Mouse (Mus musculus) urinary bladder, postnatal 25 days (tissue): ENCODE measurements around the gene Rnf220.

ENCODE experiments used
- DNase-seq: peaks from one replicate; pipeline ENCODE4 v3.0.0; 2022; ENCODE audit warnings: low spot score

Rnf220 gene

DNA sequence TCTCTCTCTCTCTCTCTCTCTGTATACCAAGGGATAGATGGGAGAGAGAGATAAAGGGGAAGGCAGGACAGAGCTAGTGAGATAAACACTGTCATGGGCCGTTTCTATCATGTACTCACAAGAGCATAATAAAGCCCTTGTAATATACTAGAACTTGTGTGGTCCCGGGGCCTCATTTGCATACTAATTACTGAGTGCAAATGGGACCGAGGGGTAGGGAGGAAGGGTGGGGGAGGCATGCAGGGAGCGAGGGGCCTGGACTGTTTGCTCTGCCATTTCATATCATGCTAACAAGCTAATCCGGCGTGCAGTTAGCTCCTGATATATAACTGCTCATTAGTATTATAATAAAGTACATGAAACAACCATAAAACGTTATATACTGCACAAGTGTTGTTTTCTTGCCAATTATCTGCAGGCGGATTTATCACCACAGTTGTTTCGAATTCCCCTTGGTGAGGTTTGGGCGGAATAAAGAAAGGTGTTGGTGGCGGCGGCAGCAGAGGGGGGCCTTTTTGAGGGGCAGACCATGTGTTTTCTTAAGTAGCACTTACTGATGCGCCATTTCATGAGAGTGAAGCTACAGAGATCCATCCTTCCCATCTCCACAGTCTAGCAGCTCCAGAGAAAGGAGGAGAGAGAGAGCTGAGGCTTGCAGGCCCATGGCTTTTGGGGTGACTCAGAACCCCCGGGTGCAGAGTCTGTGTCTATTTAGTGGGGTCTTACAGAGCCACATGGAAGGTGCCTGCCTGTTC lies 116.9 kb downstream of the Rnf220 start:
- no peak for DNase-seq

DNA sequence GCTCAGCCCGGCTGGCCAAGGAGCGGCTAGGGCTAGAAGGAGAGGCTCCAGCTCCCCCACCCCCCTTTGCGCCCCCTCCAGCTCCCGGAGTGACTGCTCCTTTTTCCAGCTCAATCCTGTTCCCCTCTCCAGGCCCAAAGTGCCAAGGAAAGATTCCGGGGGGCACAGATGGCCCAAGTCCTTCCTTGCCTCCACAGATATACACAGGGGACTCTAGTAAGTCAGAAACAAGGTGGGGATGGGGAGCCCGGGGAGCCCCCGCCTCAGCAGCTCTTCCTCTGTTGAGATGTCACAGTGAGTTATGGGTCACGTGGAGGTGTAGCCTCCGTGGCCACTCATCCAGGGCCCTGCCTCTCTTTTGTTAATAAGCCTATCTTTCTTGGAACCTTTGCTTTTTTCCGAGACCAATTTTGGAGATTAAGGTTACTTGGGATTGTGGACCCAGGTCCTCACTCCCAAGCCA lies 122.7 kb downstream of the Rnf220 start:
- DNase-seq = no peak

DNA sequence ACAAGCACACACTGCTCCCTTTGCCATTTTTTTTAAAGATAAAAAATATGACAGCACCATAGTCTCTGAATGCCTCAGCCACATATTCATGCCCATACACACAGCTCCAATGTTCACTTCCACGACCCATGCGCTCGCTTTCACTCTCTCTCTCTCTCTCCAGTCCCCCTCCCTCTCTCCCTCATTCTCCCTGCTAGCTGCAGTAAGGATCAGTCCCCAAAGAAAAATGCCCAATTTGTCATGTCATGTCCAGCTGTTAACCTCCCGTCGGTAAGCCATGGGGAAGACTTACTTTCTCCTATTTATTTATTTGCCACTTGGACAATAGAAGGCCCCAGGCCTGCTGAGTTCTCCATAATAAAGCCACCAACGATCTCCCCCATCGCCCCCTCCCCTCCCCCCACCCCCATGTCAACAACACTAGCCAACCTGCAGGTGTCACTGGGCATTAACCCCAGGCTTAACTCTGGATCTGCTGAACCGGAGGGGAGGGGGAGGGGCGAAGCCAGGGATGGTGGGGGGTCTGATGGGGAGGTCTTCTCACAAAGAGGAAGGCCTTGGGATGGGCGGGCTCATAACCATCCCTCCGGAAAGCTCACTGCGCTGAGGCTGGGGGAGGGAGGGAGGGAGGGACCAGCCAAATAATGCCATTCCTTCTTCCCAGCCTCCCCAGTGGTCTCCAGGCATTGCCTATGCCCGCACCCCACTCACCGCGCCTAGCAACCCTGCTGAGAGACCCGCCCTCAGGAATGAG lies 123.4 kb downstream of the Rnf220 start:
- DNase-seq = no peak

DNA sequence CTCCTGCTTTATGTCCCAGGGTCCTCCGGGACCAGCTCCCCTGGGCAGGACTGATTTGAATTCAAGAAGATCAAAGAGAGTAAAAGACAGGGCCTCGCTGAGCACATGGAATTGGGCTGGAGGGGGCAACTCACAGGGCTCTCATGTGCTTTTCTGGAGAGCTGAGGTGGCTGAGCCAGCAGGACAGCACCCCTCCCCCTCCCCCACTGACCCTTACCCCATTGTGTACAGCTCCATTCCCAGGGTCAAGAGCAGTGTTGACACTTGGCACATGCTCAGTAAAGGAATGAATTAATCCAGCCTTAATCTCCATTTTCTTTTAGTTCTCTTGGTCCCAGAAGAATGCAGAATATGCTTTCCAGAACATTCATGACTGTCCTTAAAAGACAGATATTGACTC lies 125.0 kb downstream of the Rnf220 start:
- DNase-seq = no peak

DNA sequence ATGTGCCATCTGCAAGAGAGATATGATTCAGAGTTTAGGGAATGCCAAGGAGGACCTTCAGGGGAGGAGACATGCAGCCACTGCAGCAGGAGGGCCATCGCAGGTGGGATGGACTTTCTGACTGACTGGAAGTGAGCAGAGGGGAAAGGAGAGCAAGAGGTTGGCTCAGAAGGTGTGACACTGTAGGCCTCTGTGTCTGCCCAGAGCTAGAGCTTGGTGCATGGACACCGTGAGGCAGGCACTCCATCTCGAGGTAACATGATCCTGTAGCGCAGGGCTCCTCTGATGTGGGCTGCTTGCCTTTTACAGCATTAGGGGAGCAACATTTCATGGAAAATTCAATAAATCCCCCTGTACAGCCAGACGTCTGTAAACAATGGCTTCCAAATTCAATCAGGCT lies 126.5 kb downstream of the Rnf220 start:
- no peak for DNase-seq

DNA sequence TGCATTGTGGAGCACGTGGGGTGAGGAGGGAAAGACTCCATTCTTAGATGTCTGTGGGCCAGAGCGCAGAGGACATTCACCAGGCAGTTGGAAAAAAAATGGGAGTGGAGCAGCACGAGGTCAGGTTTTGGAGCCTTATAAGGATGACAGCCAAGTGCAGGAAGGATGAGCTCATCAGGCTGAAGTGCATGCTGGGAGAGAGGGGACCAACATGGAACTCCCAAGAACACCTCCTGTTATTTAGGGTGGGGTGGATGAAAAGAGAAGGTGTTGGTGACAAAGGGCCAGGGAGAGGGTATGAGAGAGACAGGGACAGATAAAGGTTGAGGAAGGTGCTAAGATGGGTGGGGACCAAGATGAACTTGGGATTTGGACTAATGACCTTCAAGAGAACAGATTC lies 127.3 kb downstream of the Rnf220 start:
- DNase-seq = no peak

DNA sequence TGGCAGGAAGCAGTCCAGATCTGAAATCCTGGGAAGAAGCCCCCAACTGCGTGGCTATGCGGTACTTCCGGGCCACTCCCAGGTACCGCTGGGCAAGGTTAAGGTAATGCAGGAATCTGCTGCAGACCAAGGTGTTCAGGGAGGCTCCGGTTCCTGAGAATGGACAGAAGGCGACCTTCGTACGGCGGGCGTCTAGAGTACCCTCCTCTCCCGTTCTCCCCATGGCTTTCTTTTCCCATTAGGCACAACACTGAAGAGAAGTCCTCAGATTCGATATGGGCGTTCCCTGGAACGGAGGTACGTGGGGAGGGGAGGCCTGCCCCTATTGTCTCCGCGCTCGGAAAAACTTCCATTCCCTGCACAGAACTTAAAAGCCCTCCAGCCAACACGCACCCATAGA lies 129.5 kb downstream of the Rnf220 start:
- no peak for DNase-seq

DNA sequence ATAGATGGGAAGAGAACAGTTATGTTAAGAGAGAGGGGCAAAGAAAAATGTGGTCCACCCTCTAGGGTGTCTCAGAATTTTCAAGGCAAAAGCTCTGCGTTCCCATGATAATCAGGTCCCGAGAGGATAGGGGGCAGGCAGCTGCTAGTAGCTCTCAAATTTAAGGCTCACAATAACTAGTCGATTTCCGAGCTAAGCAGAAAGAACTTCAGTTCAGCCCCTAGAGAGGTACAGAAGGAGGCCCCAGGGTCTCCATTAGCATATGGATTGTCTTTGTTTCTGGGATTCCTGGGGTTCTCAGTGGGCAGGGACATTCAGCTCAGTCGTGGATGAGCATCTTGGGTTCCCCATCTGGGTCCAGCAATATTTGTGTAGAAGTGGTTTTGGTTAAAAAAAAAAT lies 134.8 kb downstream of the Rnf220 start:
- DNase-seq = no peak

DNA sequence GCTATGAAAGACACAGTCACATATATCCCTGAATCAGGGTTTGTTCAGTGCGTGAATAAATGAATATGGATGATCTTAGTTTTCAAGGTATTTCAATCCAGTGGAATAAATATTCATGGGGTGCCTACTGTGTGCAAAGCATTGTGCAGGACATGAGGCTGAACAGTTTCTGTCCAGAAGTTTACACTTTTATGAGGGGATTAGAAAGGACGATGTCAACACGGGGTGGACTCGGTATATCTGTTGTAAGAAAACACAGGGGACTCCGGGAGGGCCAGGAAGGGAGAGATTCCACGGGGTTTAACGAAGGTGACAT lies 135.3 kb downstream of the Rnf220 start:
- DNase-seq = no peak

DNA sequence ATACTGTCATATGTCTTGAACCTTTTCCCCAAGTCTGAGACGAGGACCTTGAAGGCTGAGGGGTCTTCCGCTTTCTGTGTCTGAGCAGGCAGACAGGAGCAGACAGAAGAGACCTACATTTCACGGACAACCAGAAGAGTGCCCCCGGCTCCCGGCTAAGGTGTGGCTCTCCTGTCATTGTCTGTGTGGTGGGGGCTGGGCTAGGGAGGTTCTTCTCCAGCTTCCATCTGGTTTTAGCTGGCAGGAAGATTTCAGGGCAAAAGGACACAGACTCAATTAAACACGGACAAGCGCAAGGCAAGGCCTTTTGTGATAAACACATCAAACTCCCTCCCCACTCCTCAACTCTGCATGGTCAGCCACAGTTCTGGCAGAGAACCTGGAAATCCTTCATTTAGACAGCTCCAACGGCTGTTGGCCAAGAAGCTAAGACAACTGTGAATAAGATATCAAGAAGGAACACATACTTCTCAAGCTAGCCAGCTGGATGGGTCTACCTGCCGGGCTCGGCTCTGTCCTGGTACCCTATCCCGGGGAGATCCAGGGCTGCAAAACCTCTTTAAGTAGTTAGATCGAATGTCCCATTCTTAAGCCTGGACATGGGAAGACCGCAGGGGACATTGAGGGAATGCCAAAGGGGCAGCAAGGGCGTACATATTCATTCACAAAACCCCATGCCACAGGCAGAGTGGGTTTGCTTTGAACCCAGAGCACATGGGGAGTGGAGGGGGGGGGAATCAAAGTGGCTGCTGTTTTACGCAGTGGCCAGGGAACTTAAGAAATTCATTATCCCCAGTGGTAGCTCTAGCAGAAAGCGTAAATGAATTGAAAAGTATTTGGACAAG lies 135.9 kb downstream of the Rnf220 start:
- DNase-seq = no peak

DNA sequence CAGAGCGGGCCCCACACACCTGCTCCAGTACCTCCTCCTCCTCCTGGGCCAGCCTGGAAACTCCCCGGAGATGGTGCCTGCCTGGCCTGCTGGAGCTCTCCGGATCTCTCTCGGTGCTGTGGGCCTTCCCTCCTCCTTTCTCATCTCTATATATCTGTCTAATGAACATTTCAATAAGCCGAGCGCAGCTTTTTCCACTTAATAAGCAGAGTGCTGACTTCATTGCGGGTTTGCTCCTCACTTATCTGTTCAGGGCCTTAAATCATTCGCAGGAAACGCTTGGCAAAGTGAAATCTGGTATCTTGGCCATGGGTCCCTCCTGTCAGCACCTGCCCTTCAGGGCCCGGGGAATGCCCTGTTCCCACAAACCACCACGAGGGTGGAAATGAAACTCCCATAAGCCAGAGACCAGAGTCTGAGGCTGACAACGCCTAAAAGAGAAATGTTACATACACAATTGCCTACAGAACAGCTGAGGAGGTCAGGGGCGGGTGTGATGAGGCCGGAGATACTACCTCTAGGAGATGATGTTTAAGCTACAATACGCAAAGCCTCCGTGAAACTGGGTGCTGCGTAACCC lies 137.0 kb downstream of the Rnf220 start:
- no peak for DNase-seq

DNA sequence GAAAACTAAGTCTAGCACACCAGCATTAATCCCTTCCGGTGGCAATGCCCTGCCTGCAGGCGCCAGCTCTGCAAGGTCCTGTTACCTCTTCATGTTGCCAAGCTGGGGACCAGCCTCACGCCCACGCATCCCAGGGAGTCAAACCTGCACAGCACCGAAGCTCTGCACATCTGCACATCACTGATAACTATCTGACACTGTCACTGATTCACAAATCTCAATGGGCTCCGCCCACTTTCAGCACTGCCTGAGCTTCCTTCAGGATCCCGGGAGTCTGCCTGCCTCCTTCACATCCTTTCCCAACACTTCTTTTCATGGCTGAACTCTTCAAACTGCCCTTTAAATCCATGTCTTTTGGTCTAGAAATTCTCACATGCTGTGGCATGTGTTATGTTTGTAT lies 138.9 kb downstream of the Rnf220 start:
- DNase-seq = no peak

DNA sequence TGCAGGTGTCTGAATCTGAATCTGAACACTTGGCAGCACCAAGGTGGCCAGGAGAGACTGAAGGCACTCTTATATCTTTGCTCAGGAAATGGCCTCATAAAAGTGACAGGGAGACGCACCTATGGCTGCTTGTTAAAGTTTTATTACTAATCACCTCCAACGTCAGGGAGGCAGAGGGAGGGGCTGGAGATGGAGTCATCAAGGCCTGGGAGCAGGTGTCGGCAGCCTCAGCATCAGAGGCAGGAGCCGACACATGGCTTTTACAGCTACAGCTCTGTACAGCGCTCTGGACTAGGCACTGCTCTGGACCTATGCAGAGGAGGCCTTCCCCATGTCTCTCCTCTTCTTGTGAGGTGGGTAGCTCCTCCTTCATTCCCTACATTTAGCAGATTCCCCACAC lies 139.7 kb downstream of the Rnf220 start:
- DNase-seq = no peak

DNA sequence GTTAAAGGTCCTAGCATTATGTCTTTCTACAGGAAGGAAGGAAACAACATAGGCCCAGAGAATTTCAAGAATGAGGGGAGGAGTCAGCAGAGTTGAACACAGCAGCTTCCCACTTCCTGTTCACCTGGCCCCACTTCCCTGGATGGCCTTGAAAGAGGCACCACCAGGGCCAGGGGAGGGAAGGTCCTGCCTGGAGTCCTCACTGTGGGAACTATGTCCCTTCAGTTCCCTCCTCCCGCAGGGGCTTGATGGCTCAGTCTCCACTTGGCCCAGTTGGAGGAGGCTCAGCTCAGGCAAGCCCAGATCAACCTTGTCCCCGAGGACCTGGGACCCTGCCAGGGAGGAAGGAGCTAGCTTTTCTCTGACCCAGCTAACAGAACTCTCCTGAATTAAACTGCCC lies 140.6 kb downstream of the Rnf220 start:
- DNase-seq = no peak

DNA sequence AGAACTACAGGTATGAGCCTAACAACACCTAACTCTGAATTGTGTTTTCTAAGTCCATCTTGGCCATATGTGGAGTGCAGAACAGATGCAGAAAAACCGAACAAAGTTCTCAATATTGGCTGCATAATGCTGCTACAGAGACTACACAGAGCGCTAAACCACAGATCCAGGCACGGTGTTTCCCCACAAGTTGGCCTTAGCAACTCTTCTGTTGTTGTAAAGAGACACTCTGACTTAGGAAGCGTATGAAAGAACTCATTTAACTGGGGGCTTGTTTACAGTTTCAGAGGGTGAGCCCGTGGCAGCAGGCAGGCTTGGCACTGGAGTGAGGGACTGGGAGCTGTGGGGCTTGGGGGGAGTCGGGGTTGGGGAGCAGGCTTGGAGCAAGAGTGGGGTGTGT lies 142.2 kb downstream of the Rnf220 start:
- DNase-seq = no peak

DNA sequence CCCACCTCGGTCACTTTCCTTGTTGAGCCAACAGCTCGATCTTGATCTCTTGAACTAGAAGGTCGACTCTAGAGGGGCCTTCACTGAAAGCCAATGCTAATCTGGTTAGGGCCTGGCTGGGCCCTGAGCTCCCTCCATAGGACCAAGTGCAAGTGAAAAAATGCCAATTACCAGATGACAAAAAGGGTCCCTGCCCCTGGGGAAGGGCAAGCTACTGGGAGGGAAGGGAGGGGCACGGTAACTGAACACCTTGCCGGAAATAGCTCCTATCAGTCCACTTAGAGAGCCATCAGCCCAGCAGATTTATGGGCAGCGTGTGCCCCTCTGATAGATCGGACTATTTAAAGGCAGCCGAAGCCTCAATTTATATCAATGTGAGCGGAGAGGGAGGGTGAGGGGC lies 143.9 kb downstream of the Rnf220 start:
- DNase-seq = no peak

DNA sequence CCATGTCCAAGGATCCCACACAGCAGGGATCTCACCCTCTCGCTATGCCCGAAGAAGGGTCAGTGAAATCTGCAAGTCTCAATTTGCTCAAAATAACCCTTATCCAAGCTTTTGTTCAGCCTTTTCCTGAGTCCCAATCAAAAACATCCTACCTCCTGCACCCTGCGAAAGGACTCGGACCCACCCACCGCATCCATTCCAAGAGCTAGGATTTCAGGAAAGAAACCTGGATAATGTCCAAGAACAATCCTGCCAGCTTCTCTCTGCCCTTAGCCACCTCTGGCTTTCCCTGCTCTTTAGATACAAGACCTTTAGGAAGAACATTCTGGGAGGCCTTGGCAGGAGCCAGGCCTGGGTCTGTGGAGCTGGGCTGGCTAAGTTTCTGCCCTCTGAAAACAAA lies 144.8 kb downstream of the Rnf220 start:
- DNase-seq = no peak

DNA sequence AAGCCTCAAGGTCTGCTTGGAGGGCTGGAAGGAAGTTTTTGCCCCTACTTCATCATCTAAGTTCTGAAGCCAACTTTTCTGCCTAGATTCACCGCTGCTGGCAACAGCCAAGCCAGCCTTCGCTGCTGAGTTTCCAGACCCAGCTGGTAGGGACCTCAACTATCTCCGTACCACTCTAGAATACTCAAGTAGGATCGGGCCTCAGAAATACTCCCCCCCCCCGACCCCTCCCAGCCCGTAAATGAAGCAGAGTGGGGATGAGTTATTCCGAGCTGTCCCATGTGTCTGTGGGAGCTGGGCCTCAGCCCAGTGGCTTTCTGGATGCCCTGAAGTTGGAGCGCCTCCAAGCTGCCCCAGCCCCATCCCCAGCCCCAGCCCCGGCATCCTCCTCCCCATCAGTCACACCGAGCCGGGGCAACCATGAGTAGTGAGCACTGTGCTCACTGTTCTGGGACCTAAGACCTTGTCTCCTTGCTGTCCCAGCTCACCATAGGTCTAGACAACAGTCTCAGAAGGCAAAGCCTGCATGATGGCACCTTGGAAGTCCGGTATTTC lies 146.6 kb downstream of the Rnf220 start:
- DNase-seq = no peak

DNA sequence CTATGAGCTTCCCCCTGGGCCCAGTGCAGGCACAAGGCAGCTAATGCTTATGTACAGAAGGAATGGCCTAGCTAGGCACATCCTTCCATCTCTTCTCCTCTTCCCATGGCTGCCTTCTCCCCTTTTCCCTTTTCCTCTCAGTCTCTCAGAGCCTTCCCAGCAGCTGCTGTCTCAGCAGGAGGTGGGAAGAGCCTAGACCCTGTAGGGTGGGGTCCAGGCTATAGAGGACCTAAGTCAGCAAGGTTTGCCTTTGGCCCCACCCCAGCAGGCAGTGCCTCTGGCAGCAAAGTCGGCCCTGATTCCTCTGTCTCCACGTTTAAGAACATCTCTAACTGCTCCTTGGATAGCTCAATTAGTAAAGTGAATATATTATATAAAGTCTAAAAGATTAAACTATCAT lies 147.5 kb downstream of the Rnf220 start:
- DNase-seq = no peak

DNA sequence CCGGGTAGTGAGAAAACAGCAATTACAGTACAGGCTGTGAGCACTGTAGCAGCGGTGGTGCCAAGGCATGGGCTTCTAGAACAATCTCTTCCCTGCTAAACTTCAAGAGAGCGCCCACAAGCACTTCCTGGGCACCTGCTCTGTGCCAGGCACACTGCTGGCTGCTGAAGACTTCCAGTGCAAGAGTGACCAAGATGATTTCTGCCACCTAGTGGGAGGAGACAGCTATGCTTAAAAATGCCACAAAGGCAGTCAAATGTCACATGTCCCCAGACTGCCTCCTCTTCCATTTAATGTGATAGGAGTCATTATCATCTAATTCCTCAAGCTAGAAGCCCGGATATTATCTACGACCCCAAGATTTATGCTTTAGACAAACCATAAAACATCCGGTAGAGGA lies 150.8 kb downstream of the Rnf220 start:
- peak; percentile 14 for DNase-seq

DNA sequence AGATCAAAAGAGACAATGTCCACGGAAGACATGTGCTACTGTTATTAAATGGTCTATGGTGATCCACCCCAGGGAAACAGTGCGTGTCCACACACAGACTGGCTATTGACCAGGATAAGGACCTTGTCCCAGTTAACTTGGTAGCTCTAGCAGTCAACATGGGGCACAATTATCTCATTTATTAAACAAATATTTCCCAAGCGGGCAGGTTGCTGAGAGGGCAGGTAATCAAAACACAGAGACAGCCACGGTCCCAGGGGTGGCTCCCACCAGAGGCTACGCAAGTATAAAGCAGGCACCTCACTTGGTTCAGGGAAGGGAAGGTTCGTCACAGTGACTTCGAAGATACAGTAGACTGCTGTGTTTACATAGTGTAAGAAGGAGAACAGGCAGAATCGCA lies 153.5 kb downstream of the Rnf220 start:
- no peak for DNase-seq

DNA sequence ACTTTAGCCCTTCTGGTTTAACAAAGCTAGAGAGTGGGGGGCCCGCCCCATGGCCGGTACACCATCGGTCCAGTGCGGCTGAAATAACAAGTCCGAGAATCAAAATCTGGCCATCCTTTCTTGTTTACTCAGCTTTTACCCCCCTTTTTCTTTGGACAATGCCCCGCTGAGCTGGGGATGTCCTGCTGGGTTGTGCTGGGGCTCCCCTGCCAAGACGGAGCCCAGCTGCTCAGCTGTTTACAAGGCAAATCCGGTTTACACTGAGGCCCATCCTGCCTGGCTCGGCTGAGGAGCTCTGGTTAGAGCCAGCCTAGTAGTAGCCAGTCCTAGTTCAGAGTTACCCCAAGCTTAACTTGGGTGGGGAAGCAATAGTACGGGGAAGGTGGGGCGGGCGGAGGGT lies 154.1 kb downstream of the Rnf220 start:
- DNase-seq = no peak
